Mouse (Mus musculus) right cerebral cortex, postnatal 36 days (tissue): ENCODE measurements around the gene Olfr983.

Experiments used
- DNase-seq, 2 experiments: peaks; one replicate each; pipeline ENCODE4 v3.0.0; 2022; ENCODE audit warnings: low spot score in 2 of 2, mixed read lengths in 1 of 2

Olfr983 gene

GRCm38 (mm10) chr9:40093495-40093894, at the start of gene Olfr983:
Olfr983 (minus strand) TSS chr9:40093595.
- DNase-seq: no peak

- DNase-seq: no peak
Observed at GRCm38 (mm10) chr9:40141544-40141943, 48.1 kb upstream of the Olfr983 start.

GRCm38 (mm10) chr9:40139484-40139883, 46.1 kb upstream of the Olfr983 start:
- no peak for DNase-seq

- DNase-seq: no peak
Observed at GRCm38 (mm10) chr9:40136987-40137688, 43.7 kb upstream of the Olfr983 start.

GRCm38 (mm10) chr9:40130556-40130955, 37.2 kb upstream of the Olfr983 start:
- no peak for DNase-seq

GRCm38 (mm10) chr9:40130084-40130483, 36.7 kb upstream of the Olfr983 start, which contains the start of gene Olfr985:
Olfr985 (minus strand) TSS chr9:40130184.
- no peak for DNase-seq

- no peak for DNase-seq
Observed at GRCm38 (mm10) chr9:40117287-40117659, 23.9 kb upstream of the Olfr983 start.

- DNase-seq: peak; percentile 4 to 38
Observed at GRCm38 (mm10) chr9:40116645-40117286, 23.4 kb upstream of the Olfr983 start.

- DNase-seq: no peak
Observed at GRCm38 (mm10) chr9:40114106-40114505, 20.7 kb upstream of the Olfr983 start, which contains the start of gene Olfr984. Olfr984 (minus strand) TSS chr9:40114206.

- no peak for DNase-seq
Observed at GRCm38 (mm10) chr9:40094769-40095168, 1.4 kb upstream of the Olfr983 start.

- no peak for DNase-seq
Observed at GRCm38 (mm10) chr9:40073529-40073928, 19.9 kb downstream of the Olfr983 start, which contains the start of gene Olfr982. Olfr982 (plus strand) TSS chr9:40073829.

GRCm38 (mm10) chr9:40050138-40050537, 43.3 kb downstream of the Olfr983 start:
- no peak for DNase-seq
